Mouse (Mus musculus) hematopoietic stem cell, adult 5-6 weeks (primary cell): ENCODE measurements at regions not wholly inside any gene's neighbourhood (a gene's known extent, or its start where the extent isn't known, plus 50 kb on each side); places are given as distances from the start of the nearest gene placed in this dataset.

ENCODE experiments used
- ATAC-seq, 2 experiments: fragments of 125-278 bp in 1 of 2; replicated peaks in 1 of 2; 2 replicates each; pipeline ENCODE4 v1.8.0; 2016 to 2017; ENCODE audit warnings: inconsistent platforms in 2 of 2, mild to moderate bottlenecking in 2 of 2, moderate number of reproducible peaks in 2 of 2, low read depth in 1 of 2, moderate TSS enrichment in 1 of 2; ENCODE audit not compliant: low FRiP score in 2 of 2, poor library complexity in 2 of 2, severe bottlenecking in 2 of 2, insufficient read depth in 1 of 2, low TSS enrichment in 1 of 2

- ATAC-seq, result no peak; a peak in 1 of 4 replicates
Observed at GRCm38 (mm10) chr4:54793857-54794256, 151.0 kb upstream of the Zfp462 start.

- no peak for ATAC-seq
Observed at GRCm38 (mm10) chr4:54795246-54795645, 149.6 kb upstream of the Zfp462 start.

GRCm38 (mm10) chr4:54798523-54798922 is 146.3 kb upstream of the Zfp462 start:
- peak; percentile 32 to 65; a peak in 3 of 4 replicates for ATAC-seq

- no peak for ATAC-seq
Observed at GRCm38 (mm10) chr4:54811163-54811562, 133.7 kb upstream of the Zfp462 start.

GRCm38 (mm10) chr4:54812740-54813634 is 131.9 kb upstream of the Zfp462 start:
- ATAC-seq, result no peak

- ATAC-seq, result no peak
Observed at GRCm38 (mm10) chr4:54837326-54837725, 107.5 kb upstream of the Zfp462 start.

- ATAC-seq, result no peak
Observed at GRCm38 (mm10) chr4:54838111-54838510, 106.7 kb upstream of the Zfp462 start.

- no peak for ATAC-seq
Observed at GRCm38 (mm10) chr4:54838794-54839193, 106.1 kb upstream of the Zfp462 start.

- ATAC-seq, result no peak
Observed at GRCm38 (mm10) chr4:54852991-54853925, 91.6 kb upstream of the Zfp462 start.

GRCm38 (mm10) chr4:54858604-54859003 is 86.2 kb upstream of the Zfp462 start:
- ATAC-seq, result no peak

- no peak for ATAC-seq
Observed at GRCm38 (mm10) chr4:54866062-54866461, 78.8 kb upstream of the Zfp462 start.

- ATAC-seq, result no peak
Observed at GRCm38 (mm10) chr4:54874136-54874827, 70.6 kb upstream of the Zfp462 start.

GRCm38 (mm10) chr4:54875506-54875905 is 69.3 kb upstream of the Zfp462 start:
- no peak for ATAC-seq

- ATAC-seq, result no peak
Observed at GRCm38 (mm10) chr4:54877361-54877760, 67.5 kb upstream of the Zfp462 start.

- no peak for ATAC-seq
Observed at GRCm38 (mm10) chr4:54878531-54878930, 66.3 kb upstream of the Zfp462 start.

- ATAC-seq, result no peak
Observed at GRCm38 (mm10) chr4:54893288-54893687, 51.6 kb upstream of the Zfp462 start.
